In the genomic region with DNA sequence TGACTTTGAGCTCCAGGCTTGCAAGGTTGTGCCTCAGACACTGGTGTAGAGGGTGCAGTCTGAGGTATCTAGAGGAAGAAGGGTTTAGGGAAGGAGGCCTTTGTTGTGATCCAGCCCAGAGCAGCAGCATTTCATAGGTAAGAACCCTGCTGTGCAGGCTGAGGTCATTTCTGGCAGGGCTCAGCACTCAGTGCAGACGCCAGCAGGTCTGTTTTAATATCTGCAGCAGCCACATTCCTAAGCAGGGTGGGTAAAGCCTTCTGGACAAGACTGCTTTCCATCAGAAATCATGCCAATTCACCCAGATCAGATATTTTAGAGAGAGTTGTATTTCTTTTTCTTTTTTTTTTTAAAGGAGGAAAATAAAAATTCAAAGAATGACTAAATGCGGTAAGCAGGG, we compare ENCODE assay signal across 8 mouse cellular contexts.
DNase-seq lines count a peak whose midpoint lies in the region; ATAC-seq lines count a peak whose summit lies in the region.

No protein-coding gene starts in this region.

- WGBS in heart, embryonic 14.5 days, result 28% methylated on average over 2 of the region's 2 CpGs

- H3K9me3 ChIP-seq in heart, embryonic 14.5 days (ENCODE audit: control insufficient read depth, low read length), result no peaks in the 10 kb centered on the region

- peak; percentile 58; the same call in 1 of the 2 replicates for ATAC-seq in heart, embryonic 14.5 days (ENCODE audit: insufficient number of reproducible peaks, insufficient read depth, low FRiP score, low read depth)
- ATAC-seq in monocyte, adult 5-6 weeks (replicated peaks; ENCODE audit: insufficient number of reproducible peaks, low FRiP score, low TSS enrichment, poor library complexity, severe bottlenecking), result no peak

- H3K9ac ChIP-seq in heart, embryonic 14.5 days (ENCODE audit: low read length), result no peak overlapping the region; the same call in 1 of the 2 replicates

- H3K36me3 ChIP-seq in heart, embryonic 14.5 days (ENCODE audit: control insufficient read depth, insufficient read depth, low read length), result no peaks in the 10 kb centered on the region

- peak; percentile 38 for DNase-seq in kidney, postnatal 10 days
- DNase-seq in kidney, adult 11 months, result no peak
- DNase-seq in cerebellum, adult 9-10 months, result peak; percentile 92
- DNase-seq in skeletal muscle tissue, adult 2 months (ENCODE audit: low read depth, low spot score), result peak; percentile 61
- DNase-seq in frontal cortex, postnatal 36 days (ENCODE audit: low spot score in 2 of 2), result no peak
- DNase-seq in urinary bladder, adult 2 months (ENCODE audit: low spot score), result no peak

- no peak overlapping the region for H3K4me2 ChIP-seq in heart, embryonic 14.5 days (ENCODE audit: low read length)

- peak overlapping the region; percentile 86 to 90 for H3K27ac ChIP-seq in heart, embryonic 14.5 days (replicated peaks in 1 of 2; ENCODE audit: control insufficient read depth in 1 of 2, insufficient read depth in 1 of 2, low read depth in 2 of 2, low read length in 2 of 2)

- H3K4me1 ChIP-seq in heart, embryonic 14.5 days (ENCODE audit: control insufficient read depth in 2 of 2, insufficient read depth in 2 of 2, low read length in 2 of 2), result peaks cover 52 to 87% of the 10 kb centered on the region in 2 experiments

- H3K4me3 ChIP-seq in heart, embryonic 14.5 days (ENCODE audit: control insufficient read depth in 1 of 2, insufficient read depth in 1 of 2, low read depth in 1 of 2, low read length in 2 of 2), result no peak overlapping the region

- H3K27me3 ChIP-seq in heart, embryonic 14.5 days (ENCODE audit: control insufficient read depth, insufficient read depth, low read length), result no peaks in the 10 kb centered on the region

Comparison
In these comparisons a context has a peak if more than half of its experiments do, and no peak if none do; other contexts are left out.
1. DNase-seq: peak in kidney, postnatal 10 days (single experiment), cerebellum, adult 9-10 months (single experiment) and skeletal muscle tissue, adult 2 months (single experiment); none in kidney, adult 11 months (single experiment), frontal cortex, postnatal 36 days (0 of 2) and urinary bladder, adult 2 months (single experiment).